Comparison of ENCODE assay signal across 7 mouse cellular contexts in the genomic region with DNA sequence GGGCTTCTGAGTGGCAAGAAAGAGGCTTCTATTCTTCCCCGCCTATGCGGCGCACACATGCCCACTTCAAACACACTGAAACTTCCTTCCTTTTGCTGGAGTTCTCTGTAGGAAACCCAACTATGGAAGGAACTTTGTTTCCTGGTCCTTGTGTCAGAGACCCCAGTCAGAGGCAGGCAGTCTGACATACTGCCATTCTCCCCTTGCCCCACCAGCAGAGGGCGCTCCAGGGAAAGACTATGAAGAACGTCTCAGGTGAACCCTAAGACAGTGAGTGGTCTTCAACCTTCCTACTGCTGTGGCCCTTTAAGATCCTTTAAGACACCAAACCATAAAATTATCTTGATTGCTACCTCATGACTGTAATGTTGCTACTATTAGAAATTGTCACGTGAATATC. TPM values are rescaled to one million over a fixed set of nuclear protein-coding genes. Genes with fewer than 3 reads are reported as not detected.
DNase-seq lines count a peak whose midpoint lies in the region; ATAC-seq and TF ChIP-seq lines count a peak whose summit lies in the region.

No protein-coding gene starts in this region.

- peak; percentile 66 for TF ChIP-seq CTCF in hindbrain, postnatal 0 days (IDR thresholded peaks at IDR 0.05; ENCODE audit: low read depth)
- peak; percentile 69 for TF ChIP-seq CTCF in G1E (IDR thresholded peaks at IDR 0.05; ENCODE audit: low read depth, low read length)
- peak; percentile 66 for TF ChIP-seq CTCF in kidney, postnatal 0 days (IDR thresholded peaks at IDR 0.05; ENCODE audit: low read depth)

- H3K9ac ChIP-seq in hindbrain, postnatal 0 days (replicated peaks; ENCODE audit: low read length) = no peak overlapping the region
- no peak overlapping the region for H3K9ac ChIP-seq in hindbrain, embryonic 14.5 days
- H3K9ac ChIP-seq in kidney, postnatal 0 days (ENCODE audit: low read depth, low read length) = no peak overlapping the region

- no peaks in the 10 kb centered on the region for H3K36me3 ChIP-seq in hindbrain, postnatal 0 days (ENCODE audit: insufficient read depth, low read length)
- H3K36me3 ChIP-seq in hindbrain, embryonic 14.5 days (replicated peaks; ENCODE audit: control insufficient read depth, insufficient read depth) = no peaks in the 10 kb centered on the region
- H3K36me3 ChIP-seq in G1E (replicated peaks) = no peaks in the 10 kb centered on the region
- H3K36me3 ChIP-seq in kidney, postnatal 0 days (ENCODE audit: insufficient read depth, low read length) = no peaks in the 10 kb centered on the region

- no peak overlapping the region for H3K4me3 ChIP-seq in hindbrain, postnatal 0 days (ENCODE audit: low read length)
- H3K4me3 ChIP-seq in hindbrain, embryonic 14.5 days (replicated peaks; ENCODE audit: low read length) = no peak overlapping the region
- no peak overlapping the region for H3K4me3 ChIP-seq in G1E (ENCODE audit: low read depth, low read length)
- H3K4me3 ChIP-seq in kidney, postnatal 0 days (replicated peaks; ENCODE audit: low read depth, low read length) = no peak overlapping the region

- no peak overlapping the region for H3K27ac ChIP-seq in hindbrain, postnatal 0 days
- no peak overlapping the region for H3K27ac ChIP-seq in hindbrain, embryonic 14.5 days
- H3K27ac ChIP-seq in kidney, postnatal 0 days = no peak overlapping the region

- no peaks in the 10 kb centered on the region for H3K27me3 ChIP-seq in hindbrain, postnatal 0 days (ENCODE audit: insufficient read depth, low read length)
- H3K27me3 ChIP-seq in hindbrain, embryonic 14.5 days (ENCODE audit: control insufficient read depth, insufficient read depth, low read length) = no peaks in the 10 kb centered on the region
- H3K27me3 ChIP-seq in G1E (ENCODE audit: insufficient read depth, low read length) = peaks cover 22% of the 10 kb centered on the region
- H3K27me3 ChIP-seq in kidney, postnatal 0 days (ENCODE audit: insufficient read depth, low read length) = no peaks in the 10 kb centered on the region

- no peaks in the 10 kb centered on the region for H3K9me3 ChIP-seq in hindbrain, postnatal 0 days (ENCODE audit: low read length)
- H3K9me3 ChIP-seq in hindbrain, embryonic 14.5 days (ENCODE audit: control insufficient read depth, low read length) = no peaks in the 10 kb centered on the region
- H3K9me3 ChIP-seq in G1E (replicated peaks) = no peaks in the 10 kb centered on the region
- no peaks in the 10 kb centered on the region for H3K9me3 ChIP-seq in kidney, postnatal 0 days (replicated peaks; ENCODE audit: low read length)

- 88% methylated on average over 6 of the region's 6 CpGs for WGBS in hindbrain, postnatal 0 days
- 91% methylated on average over 6 of the region's 6 CpGs for WGBS in hindbrain, embryonic 14.5 days
- WGBS in kidney, postnatal 0 days = 76% methylated on average over 6 of the region's 6 CpGs

- H3K4me2 ChIP-seq in hindbrain, postnatal 0 days (ENCODE audit: low read depth, low read length) = no peak overlapping the region
- H3K4me2 ChIP-seq in hindbrain, embryonic 14.5 days (replicated peaks) = no peak overlapping the region
- no peak overlapping the region for H3K4me2 ChIP-seq in kidney, postnatal 0 days (ENCODE audit: low read length)

- no peaks in the 10 kb centered on the region for H3K4me1 ChIP-seq in hindbrain, postnatal 0 days (ENCODE audit: insufficient read depth, low read length)
- H3K4me1 ChIP-seq in hindbrain, embryonic 14.5 days (replicated peaks; ENCODE audit: control insufficient read depth, insufficient read depth, low read length) = no peaks in the 10 kb centered on the region
- no peaks in the 10 kb centered on the region for H3K4me1 ChIP-seq in G1E (ENCODE audit: insufficient read depth, low read depth, low read length)
- no peaks in the 10 kb centered on the region for H3K4me1 ChIP-seq in kidney, postnatal 0 days (replicated peaks; ENCODE audit: insufficient read depth, low read length)

- DNase-seq in hindbrain, postnatal 0 days (ENCODE audit: low spot score) = no peak
- DNase-seq in hindbrain, embryonic 14.5 days (ENCODE audit: low spot score) = no peak
- DNase-seq in G1E (ENCODE audit: low spot score) = no peak
- peak; percentile 38 for DNase-seq in c-Kit-negative CD71-positive TER-119-positive erythroid progenitor cells, embryonic 14.5 days (ENCODE audit: low read depth, low spot score)
- DNase-seq in kidney, postnatal 0 days (ENCODE audit: low spot score) = peak; percentile 9
- peak; percentile 72 for DNase-seq in thymus, postnatal 14 days

- no peak for ATAC-seq in hindbrain, postnatal 0 days
- ATAC-seq in hindbrain, embryonic 14.5 days (ENCODE audit: low FRiP score) = no peak
- ATAC-seq in G1E (ENCODE audit: extremely low read depth, insufficient number of reproducible peaks, low FRiP score, poor library complexity, severe bottlenecking) = no peak
- ATAC-seq in kidney, postnatal 0 days (replicated peaks; ENCODE audit: low FRiP score, low read depth) = no peak
- 0 out of 2 replicates have a peak, but pooled peaks have one; percentile 41 for ATAC-seq in megakaryocyte-erythroid progenitor cell, adult 5-6 weeks (replicated peaks; ENCODE audit: low FRiP score, low TSS enrichment, poor library complexity, severe bottlenecking)

RNA-seq across cellular contexts. Expression of a gene that starts 21.4 kb away (rescaled TPM):
- total RNA-seq in hindbrain, postnatal 0 days (2014; rRNA removed) = 122 and 137 TPM in 2 replicates
- polyA plus RNA-seq in hindbrain, postnatal 0 days (2015; fragmentation: Nextera tagmentation; extraction: Ambion mirVana) = 214 and 223 TPM in 2 replicates
- 207 and 222 TPM in 2 replicates for polyA plus RNA-seq in hindbrain, embryonic 14.5 days (2014; fragmentation: Nextera tagmentation; extraction: Ambion mirVana)
- total RNA-seq in G1E (2014; fragmentation: Nextera tagmentation) (138 and 143 TPM in 2 replicates), G1E (2017) (341 and 480 TPM in 2 replicates)
- polyA plus RNA-seq in G1E (2012) = 170 and 206 TPM in 2 replicates
- 118 and 135 TPM in 2 replicates for polyA plus RNA-seq in kidney, postnatal 0 days (2015; fragmentation: Nextera tagmentation; extraction: Ambion mirVana)
- 58.8 and 69.7 TPM in 2 replicates for total RNA-seq in megakaryocyte-erythroid progenitor cell, adult 5-6 weeks (2014; fragmentation: Nextera tagmentation)
- 456 and 521 TPM in 2 replicates for total RNA-seq in megakaryocyte-erythroid progenitor cell, adult 5-6 weeks (2017)

RNA-seq across cellular contexts. Expression of a gene that starts 51.1 kb away (rescaled TPM):
- 94.8 and 95.3 TPM in 2 replicates for total RNA-seq in hindbrain, postnatal 0 days (2014; rRNA removed)
- polyA plus RNA-seq in hindbrain, postnatal 0 days (2015; fragmentation: Nextera tagmentation; extraction: Ambion mirVana) = 28.1 and 30.6 TPM in 2 replicates
- 39.4 and 49.7 TPM in 2 replicates for polyA plus RNA-seq in hindbrain, embryonic 14.5 days (2014; fragmentation: Nextera tagmentation; extraction: Ambion mirVana)
- total RNA-seq in G1E (2014; fragmentation: Nextera tagmentation) (not detected in 2 replicates), G1E (2017) (0.23 and 0.38 TPM in 2 replicates)
- 0.03 TPM in 1 of 2 replicates, not detected in the other for polyA plus RNA-seq in G1E (2012)
- polyA plus RNA-seq in kidney, postnatal 0 days (2015; fragmentation: Nextera tagmentation; extraction: Ambion mirVana) = 15.1 and 16.9 TPM in 2 replicates
- 1.8 and 6.5 TPM in 2 replicates for total RNA-seq in megakaryocyte-erythroid progenitor cell, adult 5-6 weeks (2014; fragmentation: Nextera tagmentation)
- total RNA-seq in megakaryocyte-erythroid progenitor cell, adult 5-6 weeks (2017) = 0.42 and 2.3 TPM in 2 replicates

Comparison
In these comparisons a context has a peak if more than half of its experiments do, and no peak if none do; other contexts are left out.
1. DNase-seq: peak in c-Kit-negative CD71-positive TER-119-positive erythroid progenitor cells, embryonic 14.5 days (single experiment), kidney, postnatal 0 days (single experiment) and thymus, postnatal 14 days (single experiment); none in hindbrain, postnatal 0 days (single experiment), hindbrain, embryonic 14.5 days (single experiment) and G1E (single experiment).
2. RNA of a gene that starts 51.1 kb away (polyA plus RNA-seq): 39.4 to 49.7 TPM in hindbrain, embryonic 14.5 days, 28.1 to 30.6 TPM in hindbrain, postnatal 0 days and 15.1 to 16.9 TPM in kidney, postnatal 0 days; 0.03 TPM in G1E; every median in the first group is over 10 times any median in the second.
3. Peak in every context shown above with its lines, with median percentiles within 50 percentile points of each other: CTCF ChIP-seq.